Mouse (Mus musculus) hindbrain, embryonic 15.5 days (tissue): Measurements from ENCODE around the gene Hgd. TPM values are rescaled to one million over a fixed set of nuclear protein-coding genes. Genes with fewer than 3 reads are reported as not detected.

Experiments used
- ATAC-seq: fragments of 200-750 bp; cut with Nextera tagmentation; 2 replicates; pipeline ENCODE4 v1.8.0; 2017; ENCODE audit warnings: low read depth, moderate number of reproducible peaks, moderate TSS enrichment; ENCODE audit not compliant: low FRiP score
- H3K27ac ChIP-seq: fragments of 300-500 bp; sonication (generic); replicated peaks from 2 replicates; pipeline ENCODE4 v1.5.1; 2015; ENCODE audit warnings: mild to moderate bottlenecking, inconsistent platforms
- H3K27me3 ChIP-seq: fragments of 300-500 bp; sonication (generic); 2 replicates; pipeline ENCODE4 v1.6.1; 2015; ENCODE audit warnings: control low read depth, inconsistent platforms
- H3K36me3 ChIP-seq: fragments of 300-500 bp; sonication (generic); 2 replicates; pipeline ENCODE4 v1.6.1; 2015; ENCODE audit warnings: control low read depth, inconsistent platforms
- H3K4me1 ChIP-seq: fragments of 300-500 bp; sonication (generic); replicated peaks from 2 replicates; pipeline ENCODE4 v1.6.1; 2015; ENCODE audit warnings: control low read depth, inconsistent platforms
- H3K4me2 ChIP-seq: fragments of 300-500 bp; sonication (generic); 2 replicates; pipeline ENCODE4 v1.6.1; 2015; ENCODE audit warnings: moderate library complexity, mild to moderate bottlenecking, inconsistent platforms
- H3K4me3 ChIP-seq: fragments of 300-500 bp; sonication (generic); 2 replicates; pipeline ENCODE4 v1.5.1; 2015; ENCODE audit warnings: mild to moderate bottlenecking, inconsistent platforms
- H3K9ac ChIP-seq: fragments of 300-500 bp; sonication (generic); 2 replicates; pipeline ENCODE4 v1.6.1; 2015; ENCODE audit warnings: inconsistent platforms
- H3K9me3 ChIP-seq: fragments of 300-500 bp; sonication (generic); 2 replicates; pipeline ENCODE4 v1.6.1; 2016; ENCODE audit warnings: control low read depth, inconsistent platforms
- WGBS: fragments of 180-500 bp; shearing (Covaris S2); methylation state at CpG from one replicate; pipeline ENCODE4 v1.1.7; 2015; 5-methylcytosine and 5-hydroxymethylcytosine counted together
- polyA plus RNA-seq: library from polyadenylated mRNA; unstranded; fragments of >200 nt; fragmentation: Nextera tagmentation; extraction: Ambion mirVana; gene quantifications from 2 replicates; pipeline ENCODE4 v1.2.1, GENCODE M21; 2015

Gene Hgd
- polyA plus RNA-seq, 1 experiment from 2014 or later: 0.19 TPM

DNA sequence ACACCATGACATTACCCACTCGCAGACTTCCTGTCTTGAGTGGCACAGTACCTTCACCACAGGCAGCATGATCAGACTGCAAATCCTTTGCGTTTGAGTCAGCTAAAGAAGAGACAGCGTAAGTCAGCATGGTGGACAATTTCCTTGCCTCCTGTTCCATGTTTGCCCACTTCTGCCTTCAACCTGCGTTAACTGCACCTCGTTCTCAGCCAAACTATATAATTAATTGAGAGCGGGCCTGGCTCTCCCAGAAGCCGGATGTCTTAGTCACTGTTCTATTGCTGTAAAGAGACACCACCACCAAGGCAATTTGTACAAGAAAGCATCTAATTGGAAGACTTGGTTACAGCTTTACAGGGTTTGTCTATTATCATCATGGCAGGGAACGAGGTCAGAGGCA lies 100.9 kb downstream of the Hgd start:
- H3K4me1 ChIP-seq: peaks cover 50% of the 10 kb centered on the region
- no peaks in the 10 kb centered on the region for H3K9me3 ChIP-seq
- no peak overlapping the region for H3K4me3 ChIP-seq
- H3K27me3 ChIP-seq: no peaks in the 10 kb centered on the region
- 76% methylated on average over 8 of the region's 8 CpGs for WGBS
- no peak overlapping the region for H3K27ac ChIP-seq
- H3K4me2 ChIP-seq: no peak overlapping the region
- no peak for ATAC-seq
- H3K9ac ChIP-seq: no peak overlapping the region
- H3K36me3 ChIP-seq: no peaks in the 10 kb centered on the region

Other genes with a start within 250 kb of the Hgd start
- gene Stxbp5l, start 195.2 kb upstream of the Hgd start, polyA plus RNA-seq: 15.9 and 16.8 TPM in 2 replicates
- 28.1 and 28.7 TPM in 2 replicates for gene Gtf2e1, start 40.4 kb upstream of the Hgd start, polyA plus RNA-seq
- 16.2 and 16.4 TPM in 2 replicates for gene Rabl3, start 40.3 kb upstream of the Hgd start, polyA plus RNA-seq
- gene Ndufb4, start 74.3 kb downstream of the Hgd start, polyA plus RNA-seq: 56.8 and 59.9 TPM in 2 replicates
- 92.7 and 103 TPM in 2 replicates for gene Fstl1, start 196.7 kb downstream of the Hgd start, polyA plus RNA-seq